Mouse (Mus musculus) heart, postnatal 10 days (tissue): Measurements from ENCODE around the gene Map3k1. TPM values are rescaled to one million over a fixed set of nuclear protein-coding genes. Genes with fewer than 3 reads are reported as not detected.

Experiments
- DNase-seq, 2 experiments: peaks; one replicate each; pipeline ENCODE4 v3.0.0; 2021
- intact Hi-C: fragments of 180-260 bp; cut with DNase I; formaldehyde crosslinking; loops from one replicate; pipeline ENCODE4 v1.15.1; 2025
- total RNA-seq, 2 experiments: library from RNA; stranded (reverse); gene quantifications; 2 replicates each; pipeline ENCODE4 v1.2.3; 2021

Gene Map3k1
- total RNA-seq, 2 experiments from 2014 or later: 33.7 to 38.5 TPM

DNA sequence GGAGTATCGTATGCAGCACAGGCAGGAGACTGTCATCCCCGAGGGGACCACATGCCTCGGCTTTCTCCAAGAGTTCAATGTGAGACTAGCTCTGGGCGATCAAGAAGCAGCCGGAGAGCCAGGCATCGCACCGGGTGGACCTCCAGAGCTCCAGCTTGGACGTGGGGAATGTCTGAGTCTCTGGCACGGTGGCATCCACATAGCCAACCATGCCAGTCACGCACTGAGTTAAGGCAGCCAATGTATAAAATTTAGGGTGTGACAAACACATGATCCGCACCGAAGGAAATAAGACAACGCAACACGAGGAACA is 15.9 kb downstream of the Map3k1 start:
- intact Hi-C loops: no loop called here
- no peak for DNase-seq

DNA sequence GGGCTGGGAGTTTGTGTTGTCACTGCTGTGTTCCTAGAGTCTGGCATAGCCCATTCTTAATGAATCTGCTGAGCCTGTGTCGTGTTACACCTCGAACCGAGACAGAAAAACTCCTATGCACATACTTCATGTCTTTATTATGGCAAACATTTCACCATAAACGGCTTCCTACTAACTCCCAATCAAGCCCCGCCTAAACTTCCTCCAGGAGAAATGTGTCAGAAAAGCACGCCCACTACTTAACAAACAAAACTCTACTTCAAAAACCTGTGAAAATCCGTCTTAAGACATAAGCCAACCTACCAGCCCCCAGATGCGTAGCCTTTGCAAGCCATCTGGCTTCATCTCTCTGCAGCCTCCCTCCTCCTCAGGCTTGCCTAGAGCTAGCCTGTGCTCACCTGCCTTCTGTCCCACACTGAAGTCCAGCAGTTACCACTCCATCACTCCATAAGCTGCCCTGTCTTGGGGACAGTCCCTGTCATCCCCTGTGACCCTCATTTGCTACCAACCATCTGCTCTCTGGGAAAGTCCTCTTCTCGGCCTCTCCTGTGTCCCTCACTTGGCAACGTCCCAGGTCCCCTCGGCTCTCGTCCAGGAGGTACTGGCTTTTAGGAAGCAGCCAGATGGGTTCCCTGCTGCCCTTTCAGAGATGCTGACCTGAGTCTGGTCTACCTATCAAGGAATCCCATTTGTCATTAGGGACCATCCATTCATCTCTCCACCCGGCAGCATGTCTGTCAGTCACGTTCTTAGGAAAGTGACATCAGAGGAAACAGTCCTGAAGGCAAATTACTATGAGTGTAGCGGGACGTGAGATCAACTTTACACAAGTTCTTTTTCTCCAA is 16.4 kb downstream of the Map3k1 start:
- intact Hi-C loops: no loop called here
- DNase-seq: peak; percentile 66 to 68

DNA sequence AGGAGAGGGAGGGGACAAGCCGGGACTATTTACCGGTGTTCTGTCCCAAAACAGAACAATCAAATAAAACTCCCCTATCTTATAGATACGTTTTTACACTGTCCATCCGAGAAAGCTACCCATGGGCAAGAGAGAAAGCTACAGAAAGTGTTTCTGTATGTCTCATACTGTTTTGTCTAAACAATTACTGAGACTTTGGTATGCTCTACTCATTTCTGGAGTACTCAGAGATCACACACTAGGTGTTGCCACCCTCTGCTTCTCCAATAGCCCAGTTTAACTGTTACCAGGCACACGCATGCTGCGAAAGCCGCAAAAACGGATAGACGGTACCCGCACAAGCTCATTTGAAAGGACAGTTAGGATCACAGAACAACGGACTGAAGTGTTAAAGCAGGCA is 17.2 kb downstream of the Map3k1 start:
- intact Hi-C loops: no loop called here
- no peak for DNase-seq

DNA sequence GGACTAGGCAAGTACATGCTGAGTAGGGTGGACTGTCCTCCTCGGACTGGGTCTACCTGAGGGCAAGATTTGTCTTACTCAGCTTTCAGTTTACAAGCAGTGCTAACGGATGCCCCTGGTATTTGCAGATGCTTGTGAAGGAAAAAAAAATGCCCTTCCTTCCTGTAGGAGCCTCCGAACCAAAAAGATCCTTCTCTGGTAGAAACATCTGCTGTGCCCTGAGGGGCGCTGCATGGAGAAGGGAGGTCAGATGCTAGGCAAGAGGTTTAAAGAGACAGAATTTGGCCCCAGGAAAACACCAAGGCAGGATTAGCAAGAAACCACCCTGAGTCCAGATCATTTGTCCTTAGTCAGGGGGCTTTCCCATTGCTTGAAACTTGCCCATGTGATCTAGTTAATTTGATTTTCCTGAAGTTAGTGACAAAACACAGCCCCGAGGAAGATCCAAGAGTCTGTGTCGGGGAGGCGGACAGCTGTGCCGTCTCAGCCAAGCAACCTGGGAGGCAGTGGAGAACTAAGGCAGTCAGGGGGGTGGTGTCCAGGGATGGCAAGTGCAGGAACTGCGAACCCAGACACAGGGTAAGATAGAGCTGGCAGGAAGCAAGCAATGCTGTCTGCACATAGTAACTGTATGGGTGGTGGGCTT is 19.2 kb downstream of the Map3k1 start:
- no peak for DNase-seq

DNA sequence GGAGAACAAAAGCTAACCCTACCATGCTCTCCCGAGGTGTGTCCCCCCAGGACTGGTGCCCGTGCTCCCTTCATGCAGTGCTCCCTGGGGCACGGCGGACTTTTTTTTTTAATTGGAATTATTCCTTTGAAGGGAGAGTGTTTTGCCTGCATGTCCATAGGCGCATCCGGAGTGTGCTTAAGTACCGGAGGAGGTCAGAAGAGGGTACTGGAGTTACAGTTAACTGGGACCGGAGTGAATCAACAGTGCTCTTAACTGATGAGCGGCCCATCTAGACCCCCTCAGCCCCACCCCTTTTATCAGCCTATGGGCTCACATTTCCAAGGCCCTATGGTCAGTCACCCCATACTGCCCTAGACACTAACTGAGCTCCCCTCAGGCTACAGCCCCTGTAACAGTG is 19.9 kb downstream of the Map3k1 start:
- no peak for DNase-seq
- intact Hi-C loops: loop anchor here (1.0 to 5.0 kb wide), 6 partner anchors 18 to 475 kb away; no protein-coding TSS in a partner anchor

More for the DNA sequence above, 19.2 kb downstream of the Map3k1 start:
- intact Hi-C loops: loop anchor here (2.0 to 5.0 kb wide), 4 partner anchors 17 to 407 kb away; no protein-coding TSS in a partner anchor

DNA sequence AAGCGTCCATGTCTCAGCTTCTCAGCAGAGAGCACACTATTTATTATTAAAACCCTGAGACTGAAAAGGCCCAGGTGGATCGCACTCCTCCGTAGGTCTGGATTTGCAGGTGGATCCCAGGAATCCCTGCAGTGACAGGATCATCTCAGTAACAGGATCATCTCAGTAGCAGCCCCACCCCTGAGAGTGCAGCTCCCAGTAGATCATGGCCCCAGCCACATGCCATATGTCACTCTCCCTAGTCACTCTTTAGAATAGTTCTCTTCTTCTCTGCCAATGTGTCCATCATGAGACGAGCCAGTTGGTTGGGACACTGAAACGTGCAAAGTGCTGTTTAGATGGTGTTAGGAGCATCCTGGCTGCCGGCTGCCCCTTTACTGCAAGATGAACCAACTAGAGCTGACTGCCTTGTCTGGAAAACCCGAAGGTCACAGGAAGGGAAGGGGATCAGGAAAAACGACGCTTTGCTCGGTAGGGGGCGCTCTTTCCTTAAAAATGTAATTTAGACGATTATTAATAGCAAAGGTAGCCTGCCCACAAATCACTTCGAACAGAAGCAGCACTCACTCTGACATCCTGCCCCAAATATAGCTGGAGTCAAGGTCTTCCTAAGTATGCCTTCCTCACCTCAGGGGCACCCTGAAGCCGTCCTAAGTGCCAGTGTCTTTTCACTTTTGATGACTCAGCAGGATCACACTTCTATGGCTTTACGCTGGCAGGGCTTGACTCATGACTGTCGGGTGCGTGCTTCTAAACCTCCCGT is 20.8 kb downstream of the Map3k1 start:
- DNase-seq: peak; percentile 89 to 94
- intact Hi-C loops: loop anchor here (1.0 to 5.0 kb wide), 6 partner anchors 19 to 476 kb away; no protein-coding TSS in a partner anchor

DNA sequence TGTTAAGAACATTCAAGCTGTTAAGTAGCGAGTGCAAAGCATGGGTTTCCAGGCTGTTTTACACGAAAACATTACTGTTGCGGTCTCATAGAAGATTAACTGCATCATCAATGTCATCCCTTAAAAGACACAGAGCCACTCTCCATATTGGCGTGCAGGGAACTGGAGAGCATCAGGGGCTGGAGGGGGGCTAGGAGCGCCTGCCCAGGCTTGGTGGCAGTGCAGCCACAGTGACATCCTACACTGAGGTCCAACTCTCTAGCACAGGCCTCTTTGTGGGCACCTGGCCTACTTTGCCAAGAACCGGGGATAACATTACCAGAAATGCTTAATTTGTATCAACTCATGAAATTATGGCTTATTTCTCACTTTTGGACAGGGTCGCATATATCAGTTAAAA is 22.2 kb downstream of the Map3k1 start:
- DNase-seq: no peak
- intact Hi-C loops: loop anchor here (5.0 kb wide), 2 partner anchors 171 to 301 kb away; no protein-coding TSS in a partner anchor

DNA sequence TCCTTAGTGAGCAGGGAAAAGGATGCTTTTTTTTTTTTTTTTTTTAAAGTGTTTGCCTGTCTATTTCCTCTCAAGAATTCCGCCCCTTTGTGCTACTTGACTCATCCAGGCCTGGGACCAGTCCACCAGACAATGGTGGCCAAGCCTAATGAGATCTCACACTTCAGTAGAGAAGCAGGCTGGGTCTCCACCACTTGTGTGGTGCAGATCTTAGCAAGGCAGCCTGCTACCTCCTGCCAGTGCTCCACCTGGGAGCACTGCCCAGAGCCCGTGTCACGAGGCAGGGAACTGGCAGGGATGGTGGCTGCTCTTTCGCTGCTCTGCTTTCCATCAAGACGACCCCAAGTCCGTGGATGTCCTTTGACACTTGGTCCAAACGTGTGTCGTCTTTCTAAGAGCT is 25.3 kb downstream of the Map3k1 start:
- no peak for DNase-seq
- intact Hi-C loops: no loop called here

DNA sequence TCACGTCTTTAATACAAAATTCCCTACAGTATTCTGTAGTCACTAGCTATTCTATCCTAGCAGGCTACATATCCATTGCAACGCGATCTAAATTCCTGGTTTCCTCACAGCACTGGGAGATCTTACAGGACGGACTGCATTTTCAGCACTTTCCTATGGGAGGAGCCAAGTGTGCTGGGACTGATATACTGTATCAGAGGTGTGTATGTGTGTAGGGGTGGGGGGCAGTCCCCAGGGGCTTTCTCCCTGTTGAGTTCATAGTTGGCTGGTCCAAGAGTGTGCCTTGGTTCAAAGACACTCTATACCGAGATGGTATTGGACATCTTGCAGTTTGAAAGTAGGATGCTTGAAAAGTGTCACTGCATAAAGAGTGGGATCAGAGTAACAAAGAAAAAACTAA is 29.3 kb downstream of the Map3k1 start:
- no peak for DNase-seq
- intact Hi-C loops: no loop called here

DNA sequence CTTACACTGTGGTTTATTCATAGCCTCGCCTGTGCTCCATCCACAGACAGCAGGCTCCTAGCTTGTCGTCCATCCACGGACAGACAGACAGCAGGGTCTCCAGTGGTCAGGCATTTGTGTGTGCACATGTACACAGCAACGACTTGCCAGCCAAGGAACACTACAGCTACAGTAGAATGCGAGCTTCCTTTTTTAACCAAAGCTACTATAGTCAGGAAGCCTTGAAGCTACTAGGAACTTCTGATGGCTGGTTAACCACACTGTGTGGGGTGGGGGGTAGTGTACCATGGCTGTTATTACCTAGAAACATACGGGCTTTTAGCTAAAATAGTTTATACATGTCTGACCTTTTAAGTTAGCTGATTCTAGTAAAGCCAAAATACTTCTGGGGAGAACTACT is 30.2 kb downstream of the Map3k1 start:
- DNase-seq: no peak
- intact Hi-C loops: no loop called here

DNA sequence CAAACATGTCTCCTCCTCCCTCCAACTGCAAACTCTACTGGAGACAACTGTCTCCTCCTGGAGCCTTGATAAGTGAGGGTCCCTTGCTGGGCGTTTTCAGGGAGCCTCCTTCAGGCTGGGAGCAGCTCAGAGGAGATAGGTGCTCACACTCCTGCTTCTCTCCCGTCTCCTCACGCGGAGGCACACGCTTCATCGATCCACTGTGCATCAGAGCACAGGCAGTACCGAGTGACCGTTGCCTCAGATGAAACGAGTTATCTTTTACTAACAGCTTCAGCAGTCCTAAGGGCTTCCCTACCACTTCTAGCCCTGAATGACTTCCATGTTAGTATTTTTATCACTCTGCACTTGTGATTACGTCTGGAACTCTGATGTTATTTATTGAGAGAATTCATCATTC is 30.9 kb downstream of the Map3k1 start:
- intact Hi-C loops: no loop called here
- no peak for DNase-seq

DNA sequence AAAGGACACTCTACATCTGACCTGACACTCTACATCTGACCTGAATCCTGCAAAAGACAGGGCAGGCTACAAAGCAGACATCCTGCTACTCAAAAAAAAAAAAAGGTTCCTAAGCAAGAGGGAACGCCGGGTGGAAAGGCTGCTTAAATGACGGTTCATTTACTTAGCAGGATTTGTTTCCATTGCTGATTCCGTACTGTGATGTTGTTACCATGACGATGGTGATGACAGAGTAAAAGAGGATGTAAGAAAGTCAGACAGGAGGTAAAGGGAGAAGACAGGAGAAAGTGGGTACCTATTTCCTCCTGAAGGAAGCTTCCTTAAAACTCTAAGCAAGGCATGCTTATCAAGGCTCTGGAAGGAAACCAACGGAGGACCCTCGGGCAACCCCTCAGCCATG is 31.6 kb downstream of the Map3k1 start:
- intact Hi-C loops: no loop called here
- DNase-seq: no peak

DNA sequence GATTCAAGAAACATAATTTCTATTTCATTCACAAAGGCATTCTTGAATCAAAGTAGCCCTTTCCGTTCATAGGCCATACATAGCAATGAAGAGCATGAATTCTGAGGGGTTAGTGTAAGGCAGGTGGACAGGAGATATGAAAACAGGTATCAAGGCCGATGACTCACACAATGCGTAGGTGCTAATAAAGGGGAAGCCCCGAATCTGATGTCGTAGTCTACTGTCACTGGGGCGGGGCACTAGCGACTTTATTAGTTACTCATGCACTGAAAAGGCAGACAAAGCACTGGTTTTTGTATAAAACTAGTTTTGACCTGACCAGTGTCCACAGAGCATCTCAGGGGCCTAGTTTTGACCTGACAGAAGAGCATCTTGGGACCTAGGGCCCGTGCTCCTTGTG is 36.7 kb downstream of the Map3k1 start:
- DNase-seq: no peak
- intact Hi-C loops: no loop called here

DNA sequence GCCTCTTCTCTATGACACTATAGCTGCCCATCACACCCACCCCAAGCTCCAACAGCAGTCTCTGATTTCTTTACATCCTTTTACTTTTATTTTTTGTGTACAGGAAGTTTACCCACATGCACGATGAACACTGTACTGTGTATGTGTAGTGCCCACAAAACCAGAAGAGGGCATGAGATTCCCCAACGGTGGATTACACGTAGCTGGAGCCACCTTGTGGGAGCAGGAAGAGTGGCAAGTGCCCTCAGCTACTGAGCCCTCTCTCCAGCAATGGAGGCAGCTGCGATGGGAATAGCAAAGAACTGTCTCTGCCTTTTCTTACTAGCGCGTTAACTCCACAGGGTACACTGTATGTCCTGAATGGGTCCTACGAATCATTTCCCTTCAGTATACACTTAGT is 37.6 kb downstream of the Map3k1 start:
- intact Hi-C loops: no loop called here
- DNase-seq: peak; percentile 67 to 70

DNA sequence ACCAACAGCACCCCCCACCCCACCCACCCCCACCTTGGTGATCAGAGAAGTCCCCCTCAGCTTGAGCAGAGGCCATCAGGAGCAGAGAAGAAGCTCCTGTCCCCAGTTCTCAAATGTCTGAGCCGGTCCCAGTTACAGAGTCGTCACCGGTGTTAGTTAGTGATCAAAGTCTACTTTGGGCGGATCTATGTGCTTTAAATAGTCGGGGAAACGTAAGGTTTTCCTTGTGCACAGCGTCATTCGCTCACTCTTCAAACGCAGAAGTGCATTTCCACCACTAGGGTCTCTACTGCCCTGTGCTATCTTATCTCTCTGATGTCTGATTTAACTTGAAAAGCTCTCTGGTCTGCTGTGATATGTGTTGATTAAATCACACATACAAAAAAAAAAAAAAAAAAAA is 38.0 kb downstream of the Map3k1 start:
- intact Hi-C loops: no loop called here
- no peak for DNase-seq

DNA sequence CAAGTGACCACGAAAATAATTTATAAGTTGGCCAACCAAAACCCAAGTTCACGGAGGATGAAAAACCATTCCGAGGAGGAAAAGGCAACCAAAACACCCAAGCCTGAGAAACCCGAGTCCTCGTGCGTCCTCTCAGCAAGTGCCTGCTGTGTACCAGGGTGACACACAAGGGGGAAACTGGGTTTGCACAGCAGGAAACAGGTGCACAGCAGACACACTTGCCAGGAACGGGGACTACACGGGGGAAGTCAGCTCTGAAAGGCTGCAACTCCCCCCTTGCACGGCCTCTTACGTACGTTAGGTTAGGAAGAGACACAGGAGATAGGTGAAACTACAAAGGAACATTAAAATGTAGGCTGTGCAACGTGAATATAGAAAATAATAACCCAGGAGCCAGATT is 46.3 kb downstream of the Map3k1 start:
- intact Hi-C loops: loop anchor here (10.0 kb wide), 1 partner anchor 742 kb away; no protein-coding TSS in a partner anchor
- no peak for DNase-seq

DNA sequence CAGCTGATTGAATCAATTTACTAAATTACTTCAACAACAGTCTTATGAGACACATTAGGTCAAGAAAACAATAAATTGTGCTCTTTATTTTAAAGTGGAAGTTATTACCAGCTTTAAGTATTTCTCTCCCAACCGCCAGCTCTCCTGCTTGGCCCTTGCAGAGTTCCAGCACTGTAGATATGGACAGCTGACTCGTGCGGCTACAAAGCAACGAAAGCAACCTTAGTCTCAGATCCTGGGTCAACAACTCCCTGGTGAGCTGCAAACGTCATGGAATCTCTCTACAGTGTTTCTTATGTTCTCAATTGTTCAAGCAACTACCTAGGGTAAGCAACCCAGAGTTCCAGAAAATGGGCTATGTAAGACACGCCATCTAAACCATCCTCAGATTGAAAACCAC is 51.8 kb downstream of the Map3k1 start:
- intact Hi-C loops: no loop called here
- no peak for DNase-seq

DNA sequence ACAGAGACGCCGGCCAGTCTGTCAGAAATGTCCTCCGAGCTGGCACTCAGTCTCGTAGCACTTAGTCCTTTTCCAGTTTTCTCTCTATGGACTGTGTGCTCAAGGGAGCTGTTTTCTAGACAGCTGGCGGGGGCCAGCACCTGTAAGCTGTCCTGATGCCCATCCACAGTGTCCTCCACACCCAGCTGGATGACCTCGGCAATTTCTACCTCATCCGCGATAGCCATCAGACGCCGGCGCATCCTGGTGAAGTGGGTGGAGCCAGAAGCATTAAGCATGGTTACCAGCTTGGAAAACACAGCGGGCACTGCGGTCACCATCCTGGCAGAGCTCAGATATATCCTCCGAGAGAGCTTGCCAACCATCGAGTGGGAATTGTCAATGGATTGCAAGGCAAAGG is 52.9 kb downstream of the Map3k1 start:
- intact Hi-C loops: no loop called here
- DNase-seq: no peak

DNA sequence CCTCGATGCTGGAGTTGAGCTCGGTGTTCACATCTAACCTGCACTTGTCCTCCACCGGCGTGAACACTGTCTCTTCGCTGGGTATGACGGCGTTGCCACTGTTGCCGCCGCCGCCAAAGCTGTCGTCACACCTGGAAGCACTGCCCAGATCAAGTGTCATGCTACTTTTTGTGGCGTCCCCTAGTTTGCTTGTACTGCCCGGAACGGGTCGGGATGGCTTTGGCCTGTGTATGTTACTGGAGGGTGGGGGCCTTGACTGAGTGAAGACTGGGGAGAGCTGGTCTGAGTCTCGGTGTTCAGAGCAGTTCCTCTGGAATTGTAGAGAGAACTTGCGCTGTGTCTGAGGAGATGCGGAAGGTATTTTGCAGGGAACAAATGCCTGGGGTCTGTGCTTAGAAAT is 53.4 kb downstream of the Map3k1 start:
- intact Hi-C loops: no loop called here
- DNase-seq: no peak

DNA sequence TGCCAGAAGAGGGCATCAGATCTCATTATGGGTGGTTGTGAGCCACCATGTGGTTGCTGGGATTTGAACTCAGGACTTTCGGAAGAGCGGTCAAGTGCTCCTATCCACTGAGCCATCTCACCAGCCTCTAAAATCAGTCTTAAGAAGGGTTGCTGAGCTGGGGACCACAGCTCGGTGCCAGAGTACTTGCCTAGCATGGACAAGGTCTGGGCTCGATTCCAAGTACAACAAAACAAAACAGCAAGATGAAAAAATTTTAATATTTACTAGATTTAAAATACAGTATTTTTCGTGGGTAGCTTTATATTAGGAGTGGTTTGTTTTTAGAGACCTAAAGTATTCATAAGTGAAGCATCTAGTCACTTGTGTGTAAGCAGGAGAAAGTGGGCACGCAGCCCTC is 55.5 kb downstream of the Map3k1 start:
- no peak for DNase-seq
- intact Hi-C loops: no loop called here

DNA sequence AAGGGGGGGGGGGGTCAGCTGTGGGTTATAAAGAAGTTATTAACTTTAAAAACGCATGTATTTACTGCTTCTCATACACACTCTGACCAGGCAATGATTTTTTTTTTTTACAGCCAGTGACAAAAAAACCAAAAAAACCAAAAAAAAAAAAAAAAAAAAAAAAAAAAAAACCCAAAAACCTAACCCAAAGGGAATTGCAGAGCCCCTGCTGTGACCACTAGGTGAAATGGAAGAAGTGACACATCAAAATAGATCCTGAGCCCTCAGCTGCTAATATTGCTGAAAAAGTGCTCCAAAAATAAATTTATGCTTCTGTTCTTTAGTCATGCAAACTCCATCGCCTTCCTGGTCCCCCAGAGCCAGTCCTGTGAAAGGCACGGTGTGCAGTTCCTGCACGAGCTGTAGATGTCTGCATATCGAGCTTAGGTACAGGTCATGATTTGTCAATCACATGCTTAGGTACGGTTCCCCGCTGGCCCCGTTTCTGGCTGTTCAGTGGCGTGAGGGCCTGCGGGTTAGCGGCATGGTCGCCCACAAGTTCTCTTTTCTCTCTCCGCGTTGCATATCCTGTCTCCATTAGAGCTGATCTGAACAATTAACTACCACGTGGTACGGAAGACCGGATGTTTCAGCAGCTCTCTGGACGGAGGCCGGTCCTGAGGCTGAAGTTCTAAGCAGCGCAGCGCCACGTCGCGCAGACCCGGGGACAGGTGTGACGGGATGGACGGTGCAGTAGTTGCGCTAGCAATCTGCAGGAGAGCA is 60.3 kb downstream of the Map3k1 start:
- intact Hi-C loops: loop anchor here (10.0 kb wide), 1 partner anchor 1364 kb away; no protein-coding TSS in a partner anchor

More for the DNA sequence above, 60.3 kb downstream of the Map3k1 start:
- no peak for DNase-seq
